Mouse (Mus musculus): Measurements from ENCODE around the gene Hrc.

Gene Hrc

DNA sequence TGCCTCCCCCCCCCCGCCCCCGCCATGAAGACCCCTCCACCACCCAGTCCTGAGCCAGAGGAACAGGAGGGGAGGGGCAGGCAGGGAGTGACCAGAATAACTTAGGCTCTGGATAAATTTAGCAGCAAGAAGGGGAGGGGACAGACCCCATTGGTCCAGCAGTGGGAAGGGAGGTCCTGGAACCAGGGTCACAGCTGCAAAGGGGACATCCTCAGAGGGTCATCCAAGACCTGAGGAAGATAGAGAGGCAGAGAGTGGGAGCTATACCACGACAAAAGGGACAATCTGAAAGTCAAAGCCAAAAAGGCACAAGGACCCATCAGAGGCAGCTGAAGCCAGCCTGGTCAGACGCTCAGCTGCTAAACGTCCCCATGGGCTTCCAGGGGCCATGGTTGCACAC is at the start of gene Hrc:
Gene Hrc (plus strand): TSS at position 235 of the 400 bp plus-strand sequence.
- DNase-seq (ENCODE audit: low read depth, low spot score) = no peak

DNA sequence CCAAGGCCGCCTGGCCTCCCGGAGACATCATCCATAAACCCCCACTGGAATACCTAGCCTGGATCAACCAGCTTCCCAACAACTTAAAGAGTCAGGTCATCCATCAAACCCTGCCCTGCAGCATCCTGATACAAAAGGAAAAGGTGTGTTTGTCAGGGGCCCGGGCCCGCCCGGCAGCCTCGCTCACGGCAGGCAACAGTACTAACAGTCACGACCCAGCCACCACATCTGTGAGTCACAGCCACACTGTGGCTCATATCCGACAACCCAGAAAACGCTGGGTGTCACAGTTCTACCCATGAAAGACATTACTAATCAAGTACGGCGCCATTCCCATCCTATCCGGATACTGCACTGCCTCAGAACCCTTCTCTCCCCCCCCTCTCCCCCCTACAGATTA is 48.6 kb upstream of the Hrc start:
- no peak for DNase-seq (ENCODE audit: low read depth, low spot score)

DNA sequence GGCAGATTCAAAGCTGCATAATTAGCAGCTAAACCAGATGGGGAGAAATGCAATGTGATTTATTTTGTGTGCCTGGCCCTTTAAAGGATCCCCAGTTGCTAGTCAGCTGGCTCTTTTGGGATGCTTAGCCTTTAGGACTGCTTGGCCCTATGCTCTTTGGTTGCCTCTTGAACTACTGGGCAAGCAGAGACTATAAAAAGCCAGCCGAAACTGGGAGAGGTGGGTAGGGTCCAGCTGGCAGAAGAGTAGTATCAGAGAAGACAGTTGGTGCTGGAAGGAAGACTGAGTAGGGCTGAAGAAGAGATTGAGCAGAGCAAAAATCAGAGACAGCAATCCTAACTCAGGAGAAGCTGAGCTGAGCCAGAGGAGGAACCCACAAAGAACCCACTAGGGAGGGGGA is 38.5 kb upstream of the Hrc start:
- DNase-seq (ENCODE audit: low read depth, low spot score) = no peak

DNA sequence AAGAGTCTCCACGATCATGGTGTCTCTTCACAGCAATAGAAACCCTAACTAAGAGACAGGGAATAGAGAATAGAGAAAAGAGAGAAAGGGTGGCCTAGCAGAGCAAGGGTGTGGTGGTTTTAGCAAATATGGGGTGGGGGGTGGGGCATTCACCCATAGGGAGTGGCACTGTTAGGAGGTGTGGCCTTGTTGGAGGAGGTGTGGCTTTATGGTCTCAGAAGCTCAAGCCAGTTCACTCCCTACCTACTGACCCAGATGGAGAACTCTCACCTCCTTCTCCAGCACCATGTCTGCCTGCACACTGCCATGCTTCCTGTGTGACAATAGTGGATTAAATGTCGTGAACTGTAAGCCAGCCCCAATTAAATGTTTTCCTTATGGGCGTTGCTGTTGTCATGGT is 37.5 kb upstream of the Hrc start:
- no peak for DNase-seq (ENCODE audit: low read depth, low spot score)

DNA sequence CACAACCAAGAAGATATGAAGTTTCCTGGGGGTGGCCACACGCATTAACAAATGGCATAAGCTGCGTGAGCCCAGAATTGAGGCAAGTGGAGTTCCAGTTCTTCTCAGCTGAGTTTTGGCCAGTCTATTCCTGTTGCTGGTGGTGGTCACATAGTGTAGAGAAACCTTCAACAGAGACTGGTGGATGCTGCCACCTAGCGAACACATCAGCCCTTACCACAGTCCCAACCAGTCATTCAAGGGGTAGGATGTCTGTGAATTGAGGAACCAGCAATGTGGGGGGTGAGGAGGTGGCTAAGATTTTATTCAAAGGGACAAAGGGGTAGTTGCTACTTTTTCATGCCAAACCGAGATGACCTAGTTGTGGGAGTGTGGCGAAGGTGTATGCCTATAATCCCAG is 35.3 kb upstream of the Hrc start:
- peak; percentile 51 for DNase-seq (ENCODE audit: low read depth, low spot score)

DNA sequence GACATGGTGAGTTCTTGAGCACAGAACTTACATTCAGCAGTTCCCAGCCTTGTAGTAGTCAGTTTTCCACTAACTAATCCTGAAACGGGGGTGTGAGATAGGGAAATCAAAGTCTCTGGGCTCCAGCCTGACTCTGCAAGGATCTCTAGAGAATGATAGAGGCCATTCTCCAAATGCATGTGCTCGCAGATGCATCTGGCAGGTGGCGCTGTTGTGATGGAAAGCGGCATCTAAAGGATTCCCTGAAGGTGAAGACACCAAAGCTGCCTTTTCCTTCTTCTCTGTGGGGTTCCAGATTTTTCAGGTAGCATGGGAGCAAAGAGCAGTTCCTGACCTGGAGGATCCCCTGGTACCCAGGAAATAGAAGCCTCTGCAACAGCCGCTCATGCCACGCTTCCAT is 34.8 kb upstream of the Hrc start:
- peak; percentile 46 for DNase-seq (ENCODE audit: low read depth, low spot score)

DNA sequence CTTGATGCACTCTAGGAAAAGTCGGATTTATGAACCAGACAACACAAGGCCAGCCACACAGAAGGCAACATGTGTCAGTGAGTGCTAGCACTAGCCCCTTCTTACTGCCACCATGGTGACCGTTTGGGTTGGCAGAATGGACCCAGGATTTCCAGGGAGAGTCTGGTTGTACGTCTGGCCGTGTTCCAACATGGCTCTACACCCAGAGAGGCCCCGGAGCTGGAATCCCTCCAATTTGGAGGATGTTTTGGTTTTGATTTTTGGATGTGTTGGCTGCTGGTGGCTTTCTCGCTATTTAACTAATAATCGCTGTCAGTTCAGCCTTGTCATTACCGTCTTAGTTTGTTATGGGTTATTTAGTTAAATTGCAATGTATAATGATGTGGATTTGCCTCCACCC is 32.5 kb upstream of the Hrc start:
- no peak for DNase-seq (ENCODE audit: low read depth, low spot score)

DNA sequence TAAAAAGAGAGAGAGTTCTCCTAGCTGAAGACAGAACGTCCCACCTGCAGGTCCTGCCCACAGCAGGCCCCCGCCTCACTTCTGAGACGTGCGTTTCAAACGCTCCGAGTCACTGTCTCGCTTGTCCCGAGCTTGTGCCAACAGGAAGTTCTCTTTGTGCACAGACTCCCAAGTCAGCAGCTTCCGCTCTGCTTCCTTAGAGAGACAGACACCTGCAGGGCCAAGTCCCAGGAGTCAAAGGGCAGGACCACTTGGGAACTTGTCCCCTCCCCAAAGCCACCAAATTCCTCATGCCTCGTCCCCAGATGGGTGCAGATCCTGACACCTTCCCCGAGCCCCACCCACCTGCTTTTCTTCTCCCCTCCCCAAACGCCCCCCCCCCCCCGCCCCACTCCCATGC is 30.2 kb upstream of the Hrc start:
- DNase-seq (ENCODE audit: low read depth, low spot score) = no peak

DNA sequence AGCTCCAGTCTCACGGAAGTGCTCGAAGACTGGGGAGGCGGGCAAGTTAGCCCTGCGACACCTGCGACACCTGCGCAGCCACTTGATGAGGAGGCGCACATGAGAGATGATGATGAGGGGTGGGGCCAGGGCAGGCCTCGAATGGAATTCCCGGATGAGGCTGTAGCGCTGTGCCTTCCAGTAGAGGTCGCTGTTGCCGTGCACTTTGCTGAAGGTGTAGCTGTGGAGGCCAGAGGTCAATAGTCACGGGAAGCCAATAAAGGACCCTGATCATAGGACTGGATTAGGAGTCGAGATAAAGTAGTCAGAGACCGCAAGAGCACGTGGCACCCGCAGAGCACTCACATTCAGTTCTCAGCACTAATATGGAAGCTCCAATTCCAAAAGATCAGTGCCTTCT is 29.8 kb upstream of the Hrc start:
- DNase-seq (ENCODE audit: low read depth, low spot score) = peak; percentile 42

DNA sequence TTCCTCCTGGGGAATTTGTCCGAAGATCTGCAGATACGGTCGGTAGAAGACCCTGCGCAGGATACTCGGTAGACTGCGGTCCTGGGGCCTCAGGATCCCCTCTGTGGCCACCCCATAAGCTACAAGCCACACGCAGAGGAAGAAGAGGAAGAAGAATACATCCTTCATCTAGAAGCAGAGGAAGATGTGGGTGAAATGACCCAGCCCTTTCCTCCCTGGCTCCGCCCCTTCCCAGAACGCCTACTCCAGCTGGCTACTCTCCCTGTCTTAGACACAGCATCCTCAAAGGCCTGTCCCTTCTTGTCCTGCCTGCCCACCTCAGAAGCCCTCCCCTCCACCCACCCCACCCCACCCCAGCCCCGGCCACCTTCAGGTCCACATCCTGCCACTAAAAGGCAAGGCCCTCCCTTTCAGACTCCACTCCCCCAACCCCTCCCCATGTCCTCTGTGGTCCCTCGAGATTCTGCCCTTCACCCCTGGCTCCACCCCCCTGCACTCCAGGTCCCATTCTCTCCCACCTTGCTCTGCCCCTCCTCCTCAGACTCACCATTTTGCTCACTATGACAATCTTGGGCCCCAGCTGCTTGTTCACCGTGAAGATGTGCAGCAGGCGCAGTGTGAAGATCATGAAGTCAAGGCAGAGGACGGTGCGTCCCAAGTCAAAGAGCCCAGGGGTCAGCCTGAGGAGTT is 26.4 kb upstream of the Hrc start:
- DNase-seq (ENCODE audit: low read depth, low spot score) = no peak

DNA sequence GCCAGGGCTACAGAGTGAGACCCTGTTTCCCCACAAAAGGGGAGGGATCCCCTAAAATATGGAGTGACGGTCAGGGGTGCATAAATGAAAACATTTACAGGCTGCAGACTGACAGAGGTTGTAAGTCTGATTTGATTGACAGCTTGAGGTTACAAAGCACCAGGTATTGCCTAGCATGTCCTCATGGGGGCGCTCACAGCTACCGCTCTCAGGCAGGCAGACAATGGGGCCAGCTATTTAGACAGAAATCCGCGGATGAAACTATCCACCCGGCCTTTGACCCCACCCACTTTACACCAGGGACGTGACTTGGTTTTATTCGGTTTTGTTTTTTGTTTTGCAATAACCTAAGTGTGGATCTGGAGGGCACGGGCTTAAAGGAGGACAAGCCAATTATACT is 25.6 kb upstream of the Hrc start:
- DNase-seq (ENCODE audit: low read depth, low spot score) = peak; percentile 29

DNA sequence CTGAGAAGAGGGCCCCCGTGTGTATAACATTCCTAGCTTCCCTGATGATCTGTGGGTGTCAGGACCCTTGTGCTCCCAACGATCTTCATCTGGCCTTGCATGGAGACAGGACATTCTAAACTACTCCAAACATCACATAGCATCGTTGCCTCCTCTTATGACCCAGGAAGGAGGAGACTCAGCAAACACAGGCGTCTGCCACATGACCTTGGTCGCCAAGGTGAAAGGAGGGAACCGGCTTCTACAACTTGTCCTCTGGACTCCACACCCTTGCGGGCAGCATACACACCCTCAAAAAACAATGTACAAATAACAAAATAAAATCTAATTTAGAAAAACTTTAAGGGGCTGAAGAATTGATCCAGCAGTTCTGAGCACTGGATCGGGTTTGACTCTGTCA is 23.1 kb upstream of the Hrc start:
- no peak for DNase-seq (ENCODE audit: low read depth, low spot score)

DNA sequence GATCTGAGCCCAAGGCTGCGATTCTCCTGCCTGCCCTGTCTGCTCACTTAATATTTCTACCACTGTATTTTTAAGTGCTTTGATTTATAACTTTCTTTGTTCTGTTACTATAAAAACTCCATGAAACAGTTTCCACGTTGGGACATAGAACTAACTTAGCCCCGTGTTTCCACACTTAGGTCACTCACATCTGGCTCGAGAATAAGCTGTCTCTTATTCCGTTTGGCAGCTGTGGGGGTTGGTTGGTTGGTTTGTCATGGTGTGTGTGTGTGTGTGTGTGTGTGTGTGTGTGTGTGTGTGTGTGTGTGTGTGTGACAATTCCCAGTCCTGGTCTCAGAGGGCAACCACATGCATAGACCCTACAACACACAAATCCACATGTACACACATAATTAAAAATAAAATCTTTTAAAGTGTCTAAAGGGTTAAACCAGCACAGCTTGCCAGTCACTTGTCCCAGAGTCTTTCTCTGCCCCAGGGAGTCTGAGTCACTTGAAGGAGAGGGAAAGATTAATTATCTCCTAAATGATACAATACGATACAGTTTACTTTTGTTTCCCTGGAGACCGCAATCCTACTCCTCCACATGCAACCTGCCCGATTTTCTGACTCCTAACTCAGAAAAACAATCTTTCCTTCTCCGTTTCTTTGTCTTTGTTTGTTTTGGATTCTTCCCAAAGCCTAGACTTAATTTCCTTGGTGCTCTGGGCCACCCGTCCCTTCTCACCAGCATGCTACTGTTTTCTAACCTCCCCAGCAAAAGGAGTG is 22.2 kb upstream of the Hrc start:
- no peak for DNase-seq (ENCODE audit: low read depth, low spot score)

DNA sequence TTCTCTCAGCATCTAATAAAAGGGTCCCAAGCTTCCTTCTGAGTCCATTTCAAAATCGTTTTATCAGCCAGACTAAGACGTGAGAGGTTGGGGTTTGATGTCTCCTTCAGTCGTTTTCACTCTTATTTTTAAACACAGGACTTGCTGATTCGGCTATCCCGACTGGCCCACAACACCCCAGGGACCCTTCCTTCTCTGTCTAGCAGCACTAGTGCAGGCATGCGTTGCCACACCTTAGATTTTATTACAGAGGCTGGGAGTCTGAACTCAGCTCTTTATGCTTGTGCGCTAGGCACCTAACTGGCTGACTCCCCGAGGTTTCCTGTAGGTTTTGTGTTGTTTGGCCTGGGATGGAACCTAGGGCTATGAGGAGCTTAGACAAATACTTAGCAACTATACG is 21.6 kb upstream of the Hrc start:
- no peak for DNase-seq (ENCODE audit: low read depth, low spot score)

DNA sequence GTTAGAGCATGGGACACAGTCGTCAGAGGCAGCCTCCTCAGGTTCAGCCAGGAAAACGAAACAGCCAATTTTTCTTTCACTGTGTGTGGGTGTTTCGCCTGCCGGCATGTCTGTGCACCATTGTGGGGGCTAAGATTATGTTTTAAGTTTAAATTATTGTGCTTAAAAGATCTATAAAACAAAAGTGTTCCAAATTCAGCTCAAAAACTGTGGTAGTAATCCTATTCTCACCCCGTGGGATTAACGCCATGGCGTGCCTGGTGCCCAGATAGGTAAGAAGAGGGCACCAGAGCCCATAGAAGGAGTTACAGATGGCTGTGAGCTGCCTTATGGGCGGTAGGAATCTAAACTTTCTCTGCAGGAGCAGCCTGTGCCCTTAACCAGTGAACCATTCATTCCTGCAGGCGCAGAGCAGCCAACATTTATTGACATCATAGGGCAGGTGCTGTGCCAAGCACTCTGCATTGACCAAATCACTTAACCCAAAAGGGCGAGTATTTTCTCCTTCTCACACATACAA is 19.8 kb upstream of the Hrc start:
- no peak for DNase-seq (ENCODE audit: low read depth, low spot score)

DNA sequence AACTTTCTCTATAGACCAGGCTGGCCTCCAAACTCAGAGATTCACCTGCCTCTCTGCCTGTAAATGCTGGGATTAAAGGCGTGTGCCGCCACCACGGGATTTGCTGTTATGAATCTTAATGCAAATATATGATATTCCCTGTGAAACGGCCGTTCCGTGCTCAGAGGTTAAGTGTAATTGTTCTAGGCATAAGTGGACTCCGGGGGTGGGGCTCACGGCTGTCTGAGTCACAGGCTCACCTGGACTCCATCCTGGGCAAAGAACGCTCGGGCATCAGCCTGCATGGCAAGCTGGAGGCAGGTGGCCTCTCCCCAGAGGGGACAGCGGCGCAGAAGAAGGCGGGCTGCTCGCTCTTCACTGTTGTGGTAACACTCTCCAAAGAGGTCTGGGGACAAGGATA is 18.6 kb upstream of the Hrc start:
- no peak for DNase-seq (ENCODE audit: low read depth, low spot score)

DNA sequence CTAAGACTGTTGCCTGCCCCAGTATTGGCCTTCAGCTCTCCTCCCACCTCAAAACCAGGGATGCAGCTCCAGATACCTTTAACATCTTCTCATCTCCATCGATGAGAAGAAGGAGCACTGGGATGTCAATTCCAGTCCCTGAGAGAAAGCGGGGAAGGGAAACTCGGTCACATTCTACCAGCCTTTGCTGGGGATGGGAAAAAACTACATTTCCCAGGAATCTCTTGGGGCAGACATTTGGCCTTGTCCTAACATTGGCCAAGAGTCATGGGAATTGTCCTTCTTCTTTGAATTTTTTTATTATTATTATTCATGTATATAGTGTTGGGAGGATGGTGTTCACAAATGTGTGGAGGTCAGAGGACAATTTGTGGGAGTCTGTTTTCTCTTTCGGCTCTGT is 12.8 kb upstream of the Hrc start:
- DNase-seq (ENCODE audit: low read depth, low spot score) = no peak

DNA sequence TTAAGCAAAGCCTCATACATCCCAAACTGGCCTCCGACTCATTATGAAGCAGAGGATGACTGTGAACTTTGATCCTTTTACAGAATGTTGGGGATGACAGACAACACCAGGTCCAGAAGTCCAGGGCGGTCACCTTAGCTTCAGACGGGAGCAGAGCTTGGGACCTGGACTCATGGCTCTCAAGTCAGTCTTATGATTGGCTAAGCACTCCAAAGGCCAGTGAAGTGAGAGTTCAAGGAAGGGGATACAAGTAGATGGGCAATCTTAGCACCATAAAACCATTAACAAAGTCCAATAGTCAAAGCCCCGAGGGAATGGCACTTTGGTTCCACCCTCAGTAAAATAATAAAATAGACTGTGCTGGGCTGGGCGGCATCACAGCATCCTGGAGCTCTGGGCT is 12.0 kb upstream of the Hrc start:
- DNase-seq (ENCODE audit: low read depth, low spot score) = no peak

DNA sequence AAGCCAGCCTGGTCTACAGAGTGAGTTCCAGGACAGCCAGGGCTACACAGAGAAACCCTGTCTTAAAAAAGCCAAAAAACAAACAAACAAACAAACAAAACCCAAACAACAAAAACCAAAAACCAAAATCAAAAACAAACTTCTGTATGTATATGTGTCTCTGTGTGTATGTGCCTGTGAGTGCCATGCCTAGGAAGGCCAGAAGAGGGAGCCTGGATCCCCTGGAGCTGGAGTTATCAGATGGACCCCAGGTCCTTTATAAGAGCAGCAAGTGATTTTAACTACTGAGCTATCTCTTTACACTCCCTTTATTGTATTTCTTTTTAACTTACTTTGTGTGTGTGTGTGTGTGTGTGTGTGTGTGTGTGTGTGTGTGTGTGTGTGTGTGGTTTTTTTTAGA is 9.3 kb upstream of the Hrc start:
- no peak for DNase-seq (ENCODE audit: low read depth, low spot score)

DNA sequence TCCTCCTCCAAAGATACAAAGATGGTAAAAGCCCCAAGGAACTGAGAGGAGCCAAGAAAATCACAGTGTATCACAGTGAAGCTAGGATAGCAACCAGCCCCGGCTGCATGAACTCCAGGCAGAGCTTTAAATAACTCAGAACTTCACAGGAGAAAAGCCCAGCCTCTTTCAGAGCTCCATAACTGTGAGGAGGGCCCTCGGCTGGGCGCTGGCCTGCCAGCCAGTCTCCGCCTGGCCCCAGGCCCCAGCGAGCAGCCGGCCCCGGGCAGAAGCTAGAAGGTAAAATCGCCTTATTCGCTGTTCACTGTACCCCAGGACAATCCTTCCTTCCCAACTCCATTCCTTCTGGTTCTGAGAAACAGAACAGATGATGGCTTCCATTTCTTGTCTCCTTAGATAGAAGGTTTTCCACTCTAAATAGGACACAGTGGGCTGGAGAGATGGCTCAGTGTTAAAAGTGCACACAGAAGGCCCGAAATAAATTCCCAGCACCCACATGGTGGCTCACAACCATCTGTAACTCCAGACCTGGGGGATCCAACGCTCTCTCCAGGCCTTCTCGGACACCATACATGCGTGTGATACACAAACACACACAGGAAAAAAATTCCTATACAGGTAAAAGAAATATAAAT is 6.1 kb upstream of the Hrc start:
- no peak for DNase-seq (ENCODE audit: low read depth, low spot score)

DNA sequence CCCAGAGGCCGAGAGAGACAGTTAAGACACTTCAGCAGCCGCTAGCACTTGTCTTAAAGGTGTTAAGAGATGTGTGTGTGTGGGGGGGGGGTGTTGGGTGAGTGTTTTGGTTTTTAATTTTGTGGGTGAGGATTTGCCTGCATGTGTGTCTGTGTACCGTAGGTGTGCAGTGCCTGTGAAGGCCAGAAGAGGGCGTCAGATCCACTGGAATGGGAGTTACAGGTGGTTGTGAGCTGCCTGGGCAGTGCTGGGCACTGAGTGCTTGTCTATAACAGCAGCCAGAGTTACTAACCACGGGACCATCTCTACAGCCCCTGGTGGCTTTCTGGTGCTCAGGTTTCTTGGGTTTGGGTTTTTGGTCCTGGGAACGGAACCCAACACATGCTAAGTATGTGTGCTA is 3.6 kb upstream of the Hrc start:
- no peak for DNase-seq (ENCODE audit: low read depth, low spot score)

DNA sequence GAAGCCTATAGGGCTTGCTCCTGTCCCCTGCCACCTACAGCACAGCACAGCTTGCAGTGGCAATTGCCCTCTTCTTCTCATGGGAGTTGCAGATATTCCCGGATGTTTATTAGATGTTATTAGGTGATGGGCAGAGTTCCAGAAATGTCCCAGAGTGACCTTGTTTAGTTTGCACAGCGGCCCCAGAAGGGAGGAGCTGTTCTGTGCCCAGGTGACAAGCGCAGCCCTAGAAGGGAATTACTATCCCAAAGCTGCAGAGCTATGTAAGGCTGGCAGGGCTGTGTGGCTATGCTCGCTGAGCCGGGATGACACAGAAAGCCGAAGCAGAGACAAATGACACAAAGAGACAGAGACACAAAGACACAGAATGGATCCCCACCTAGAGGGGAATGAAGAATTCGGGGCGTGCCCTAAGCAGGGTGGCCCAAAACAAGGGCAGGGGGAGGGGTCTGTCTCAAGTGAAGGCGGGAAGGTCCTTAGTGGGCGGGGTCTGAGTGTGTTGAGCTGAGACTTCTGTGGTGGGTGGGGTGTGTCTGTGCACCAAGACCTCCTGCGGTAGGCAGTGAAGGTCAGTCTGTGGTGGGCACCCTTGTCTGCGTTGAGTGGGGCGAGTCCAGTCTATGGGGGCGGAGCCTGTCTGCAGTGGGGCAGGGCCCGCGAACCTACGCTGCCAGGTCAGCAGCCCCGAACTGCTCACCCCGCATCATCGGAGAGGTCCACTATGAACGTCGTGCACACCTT is 2.2 kb upstream of the Hrc start:
- peak; percentile 50 for DNase-seq (ENCODE audit: low read depth, low spot score)
